Mouse (Mus musculus): ENCODE data around the gene Snhg11. TPM values are rescaled to one million over a fixed set of nuclear protein-coding genes. Genes with fewer than 3 reads are reported as not detected.

Gene Snhg11
- polyA plus RNA-seq, 1 experiment from 2014 or later, result 0.95 TPM

- Histone ChIP-seq H3K4me3 (no peak overlapping the region), H3K4me1 (peaks cover 28% of the 10 kb centered on the region), H3K27me3 (replicated peaks) (no peaks in the 10 kb centered on the region), H3K36me3 (peaks cover 89% of the 10 kb centered on the region), H3K9ac (no peak overlapping the region), H3K9me3 (no peaks in the 10 kb centered on the region), H3K27ac (replicated peaks) (no peak overlapping the region), H3K4me2 (no peak overlapping the region)
- 92% methylated on average over 5 of the region's 5 CpGs for WGBS
- ATAC-seq (ENCODE audit: extremely low read depth, insufficient number of reproducible peaks, low FRiP score, low TSS enrichment), result no peak
These were observed 19.3 kb upstream of the Snhg11 start for GRCm38 (mm10) chr2:158356121-158356520.

GRCm38 (mm10) chr2:158359757-158360620, 15.4 kb upstream of the Snhg11 start:
- Histone ChIP-seq H3K9ac (peak overlapping the region; percentile 87), H3K4me3 (peak overlapping the region; percentile 67), H3K27ac (replicated peaks) (no peak overlapping the region), H3K36me3 (peaks cover 55% of the 10 kb centered on the region), H3K4me2 (peak overlapping the region; percentile 70), H3K27me3 (replicated peaks) (no peaks in the 10 kb centered on the region), H3K4me1 (peaks cover 28% of the 10 kb centered on the region), H3K9me3 (no peaks in the 10 kb centered on the region)
- 66% methylated on average over 12 of the region's 12 CpGs for WGBS
- ATAC-seq (ENCODE audit: extremely low read depth, insufficient number of reproducible peaks, low FRiP score, low TSS enrichment), result no peak

GRCm38 (mm10) chr2:158360873-158361677, 14.4 kb upstream of the Snhg11 start:
- under 1% methylated on average over 41 of the region's 41 CpGs for whole genome bisulfite sequencing
- H3K4me2 ChIP-seq, result peak overlapping the region; percentile 70
- no peaks in the 10 kb centered on the region for H3K9me3 ChIP-seq
- peaks cover 44% of the 10 kb centered on the region for H3K36me3 ChIP-seq
- H3K4me1 ChIP-seq, result peaks cover 28% of the 10 kb centered on the region
- peak overlapping the region; percentile 69 for H3K27ac ChIP-seq (replicated peaks)
- H3K9ac ChIP-seq, result peak overlapping the region; percentile 87
- no peak; the same call in 1 of the 2 replicates for ATAC-seq (ENCODE audit: extremely low read depth, insufficient number of reproducible peaks, low FRiP score, low TSS enrichment)
- H3K27me3 ChIP-seq (replicated peaks), result no peaks in the 10 kb centered on the region
- peak overlapping the region; percentile 67 for H3K4me3 ChIP-seq

GRCm38 (mm10) chr2:158361678-158362320, 13.6 kb upstream of the Snhg11 start:
- H3K36me3 ChIP-seq, result peaks cover 37% of the 10 kb centered on the region
- H3K4me3 ChIP-seq, result peak overlapping the region; percentile 67
- WGBS, result 40% methylated on average over 8 of the region's 8 CpGs
- peak overlapping the region; percentile 70 for H3K4me2 ChIP-seq
- peak overlapping the region; percentile 34; the same call in 1 of the 2 replicates for H3K27ac ChIP-seq (replicated peaks)
- H3K9me3 ChIP-seq, result no peaks in the 10 kb centered on the region
- no peaks in the 10 kb centered on the region for H3K27me3 ChIP-seq (replicated peaks)
- H3K9ac ChIP-seq, result no peak overlapping the region
- H3K4me1 ChIP-seq, result peaks cover 28% of the 10 kb centered on the region
- ATAC-seq (ENCODE audit: extremely low read depth, insufficient number of reproducible peaks, low FRiP score, low TSS enrichment), result no peak

GRCm38 (mm10) chr2:158364175-158364574, 11.3 kb upstream of the Snhg11 start:
- Histone ChIP-seq H3K36me3 (peaks cover 13% of the 10 kb centered on the region), H3K9ac (no peak overlapping the region), H3K4me1 (peaks cover 16% of the 10 kb centered on the region), H3K9me3 (no peaks in the 10 kb centered on the region), H3K27me3 (replicated peaks) (no peaks in the 10 kb centered on the region), H3K27ac (replicated peaks) (no peak overlapping the region), H3K4me3 (no peak overlapping the region), H3K4me2 (no peak overlapping the region)
- no peak for ATAC-seq (ENCODE audit: extremely low read depth, insufficient number of reproducible peaks, low FRiP score, low TSS enrichment)
- WGBS, result 80% methylated on average over 4 of the region's 4 CpGs

GRCm38 (mm10) chr2:158365099-158365850, 10.2 kb upstream of the Snhg11 start:
- no peak overlapping the region for H3K4me2 ChIP-seq
- H3K27me3 ChIP-seq (replicated peaks), result no peaks in the 10 kb centered on the region
- no peak overlapping the region for H3K4me3 ChIP-seq
- no peaks in the 10 kb centered on the region for H3K9me3 ChIP-seq
- no peak for ATAC-seq (ENCODE audit: extremely low read depth, insufficient number of reproducible peaks, low FRiP score, low TSS enrichment)
- 70% methylated on average over 12 of the region's 12 CpGs for WGBS
- no peak overlapping the region for H3K9ac ChIP-seq
- peaks cover 2% of the 10 kb centered on the region; the same call in 1 of the 2 replicates for H3K36me3 ChIP-seq
- H3K27ac ChIP-seq (replicated peaks), result no peak overlapping the region
- H3K4me1 ChIP-seq, result peaks cover 5% of the 10 kb centered on the region

- Histone ChIP-seq H3K9ac (no peak overlapping the region), H3K9me3 (no peaks in the 10 kb centered on the region), H3K36me3 (no peaks in the 10 kb centered on the region), H3K27me3 (replicated peaks) (0 out of 2 replicates have a peak, but pooled peaks cover 7% of the 10 kb centered on the region), H3K4me2 (no peak overlapping the region), H3K27ac (replicated peaks) (no peak overlapping the region), H3K4me1 (no peaks in the 10 kb centered on the region; the same call in 1 of the 2 replicates), H3K4me3 (no peak overlapping the region)
- no peak for ATAC-seq (ENCODE audit: extremely low read depth, insufficient number of reproducible peaks, low FRiP score, low TSS enrichment)
- WGBS, result 52% methylated on average over 5 of the region's 5 CpGs
These were observed 7.8 kb upstream of the Snhg11 start for GRCm38 (mm10) chr2:158367654-158368053.

GRCm38 (mm10) chr2:158368313-158368712, 7.1 kb upstream of the Snhg11 start:
- Histone ChIP-seq H3K4me2 (no peak overlapping the region), H3K36me3 (no peaks in the 10 kb centered on the region), H3K4me3 (no peak overlapping the region), H3K9me3 (no peaks in the 10 kb centered on the region), H3K4me1 (no peaks in the 10 kb centered on the region; the same call in 1 of the 2 replicates), H3K27me3 (replicated peaks) (peaks cover 12% of the 10 kb centered on the region), H3K27ac (replicated peaks) (no peak overlapping the region), H3K9ac (no peak overlapping the region)
- 86% methylated on average over 8 of the region's 8 CpGs for WGBS
- ATAC-seq (ENCODE audit: extremely low read depth, insufficient number of reproducible peaks, low FRiP score, low TSS enrichment), result no peak

GRCm38 (mm10) chr2:158369474-158370172, 5.8 kb upstream of the Snhg11 start:
- no peak for ATAC-seq (ENCODE audit: extremely low read depth, insufficient number of reproducible peaks, low FRiP score, low TSS enrichment)
- no peaks in the 10 kb centered on the region for H3K36me3 ChIP-seq
- 81% methylated on average over 3 of the region's 3 CpGs for WGBS

GRCm38 (mm10) chr2:158370173-158370550, 5.3 kb upstream of the Snhg11 start:
- no peak for ATAC-seq (ENCODE audit: extremely low read depth, insufficient number of reproducible peaks, low FRiP score, low TSS enrichment)
- WGBS, result 14% methylated on average over 5 of the region's 5 CpGs

More at GRCm38 (mm10) chr2:158369474-158370172, 5.8 kb upstream of the Snhg11 start:
- Histone ChIP-seq H3K4me2 (no peak overlapping the region), H3K27ac (replicated peaks) (no peak overlapping the region), H3K27me3 (replicated peaks) (peaks cover 25% of the 10 kb centered on the region), H3K9ac (no peak overlapping the region), H3K4me1 (no peaks in the 10 kb centered on the region; the same call in 1 of the 2 replicates), H3K4me3 (no peak overlapping the region), H3K9me3 (no peaks in the 10 kb centered on the region)

More at GRCm38 (mm10) chr2:158370173-158370550, 5.3 kb upstream of the Snhg11 start:
- Histone ChIP-seq H3K9ac (no peak overlapping the region), H3K4me1 (peaks cover 3% of the 10 kb centered on the region), H3K27ac (replicated peaks) (no peak overlapping the region), H3K36me3 (no peaks in the 10 kb centered on the region), H3K4me2 (no peak overlapping the region), H3K9me3 (no peaks in the 10 kb centered on the region), H3K4me3 (no peak overlapping the region), H3K27me3 (replicated peaks) (peaks cover 31% of the 10 kb centered on the region)

Data from heart, embryonic 13.5 days (tissue).